8 mouse cellular contexts compared by ENCODE assay signal in genomic region chr16:35364063-35364428, GRCm38 (mm10). TPM values are rescaled to one million over a fixed set of nuclear protein-coding genes. Genes with fewer than 3 reads are reported as not detected.
DNase-seq lines count a peak whose midpoint lies in the region; ATAC-seq lines count a peak whose summit lies in the region.

No protein-coding gene starts in this region.

- DNase-seq in kidney, postnatal 14 days = no peak
- DNase-seq in midbrain, embryonic 14.5 days = no peak
- no peak for DNase-seq in frontal cortex, postnatal 36 days (ENCODE audit: low spot score in 2 of 2)
- no peak for DNase-seq in cerebellum, postnatal 36 days
- DNase-seq in frontal cortex, postnatal 14 days (ENCODE audit: low spot score in 2 of 2) = no peak

- H3K27me3 ChIP-seq in kidney, embryonic 15.5 days = no peaks in the 10 kb centered on the region
- no peaks in the 10 kb centered on the region for H3K27me3 ChIP-seq in hindbrain, embryonic 16.5 days (replicated peaks; ENCODE audit: control insufficient read depth, insufficient read depth, low read length)
- no peaks in the 10 kb centered on the region for H3K27me3 ChIP-seq in midbrain, embryonic 14.5 days (ENCODE audit: control insufficient read depth, insufficient read depth, low read length)

- ATAC-seq in kidney, embryonic 15.5 days (replicated peaks; ENCODE audit: low FRiP score) = no peak; the same call in 1 of the 2 replicates
- no peak; the same call in 1 of the 2 replicates for ATAC-seq in hindbrain, embryonic 16.5 days
- no peak for ATAC-seq in midbrain, embryonic 14.5 days (ENCODE audit: low FRiP score, low TSS enrichment)

- peaks cover 15% of the 10 kb centered on the region; the same call in 1 of the 2 replicates for H3K36me3 ChIP-seq in kidney, embryonic 15.5 days
- H3K36me3 ChIP-seq in hindbrain, embryonic 16.5 days (ENCODE audit: control insufficient read depth, insufficient read depth, low read length) = peaks cover 3% of the 10 kb centered on the region; the same call in 1 of the 2 replicates
- H3K36me3 ChIP-seq in midbrain, embryonic 14.5 days (ENCODE audit: control insufficient read depth, insufficient read depth, low read length) = 0 out of 2 replicates have a peak, but pooled peaks cover under 1% of the 10 kb centered on the region

- H3K4me1 ChIP-seq in kidney, embryonic 15.5 days = 0 out of 2 replicates have a peak, but pooled peaks cover 11% of the 10 kb centered on the region
- no peaks in the 10 kb centered on the region for H3K4me1 ChIP-seq in brown adipose tissue, adult 24 weeks (ENCODE audit: control insufficient read depth, insufficient read depth, insufficient read length, low read length)
- H3K4me1 ChIP-seq in hindbrain, embryonic 16.5 days (ENCODE audit: control insufficient read depth, insufficient read depth, low read depth, low read length) = peaks cover 4% of the 10 kb centered on the region
- 0 out of 2 replicates have a peak, but pooled peaks cover 6% of the 10 kb centered on the region for H3K4me1 ChIP-seq in midbrain, embryonic 14.5 days (ENCODE audit: control insufficient read depth, insufficient read depth, low read length)

- H3K9me3 ChIP-seq in kidney, embryonic 15.5 days (replicated peaks) = no peaks in the 10 kb centered on the region
- H3K9me3 ChIP-seq in hindbrain, embryonic 16.5 days (ENCODE audit: control insufficient read depth, low read length) = no peaks in the 10 kb centered on the region
- H3K9me3 ChIP-seq in midbrain, embryonic 14.5 days (ENCODE audit: control insufficient read depth, low read length) = no peaks in the 10 kb centered on the region

- H3K4me3 ChIP-seq in kidney, embryonic 15.5 days (replicated peaks) = peak overlapping the region; percentile 67
- H3K4me3 ChIP-seq in brown adipose tissue, adult 24 weeks (ENCODE audit: insufficient read depth, low read depth, low read length) = peak overlapping the region; percentile 93
- H3K4me3 ChIP-seq in hindbrain, embryonic 16.5 days (ENCODE audit: low read length) = peak overlapping the region; percentile 68
- peak overlapping the region; percentile 90 for H3K4me3 ChIP-seq in midbrain, embryonic 14.5 days (replicated peaks; ENCODE audit: low read depth, low read length)

- H3K4me2 ChIP-seq in kidney, embryonic 15.5 days = peak overlapping the region; percentile 73
- H3K4me2 ChIP-seq in hindbrain, embryonic 16.5 days (ENCODE audit: low read length) = peak overlapping the region; percentile 54
- peak overlapping the region; percentile 92 for H3K4me2 ChIP-seq in midbrain, embryonic 14.5 days (ENCODE audit: low read length)

- H3K27ac ChIP-seq in kidney, embryonic 15.5 days = peak overlapping the region; percentile 61; the same call in 1 of the 2 replicates
- H3K27ac ChIP-seq in brown adipose tissue, adult 24 weeks (replicated peaks; ENCODE audit: low read depth, low read length) = no peak overlapping the region
- H3K27ac ChIP-seq in hindbrain, embryonic 16.5 days (ENCODE audit: low read depth, low read length) = peak overlapping the region; percentile 68
- H3K27ac ChIP-seq in midbrain, embryonic 14.5 days (replicated peaks; ENCODE audit: low read depth, low read length) = peak overlapping the region; percentile 89

- 0 out of 2 replicates have a peak overlapping the region, but pooled peaks have one; percentile 14 for H3K9ac ChIP-seq in kidney, embryonic 15.5 days
- H3K9ac ChIP-seq in hindbrain, embryonic 16.5 days (ENCODE audit: low read depth, low read length) = peak overlapping the region; percentile 57
- peak overlapping the region; percentile 89 for H3K9ac ChIP-seq in midbrain, embryonic 14.5 days (replicated peaks; ENCODE audit: low read length)

- WGBS in kidney, embryonic 15.5 days = under 1% methylated on average over 7 of the region's 7 CpGs
- 1% methylated on average over 7 of the region's 7 CpGs for WGBS in hindbrain, embryonic 16.5 days
- WGBS in midbrain, embryonic 14.5 days = 0% methylated on average over 7 of the region's 7 CpGs

RNA-seq across cellular contexts. Expression of gene Sec22a, which starts 0.3 kb away (rescaled TPM):
- polyA plus RNA-seq in kidney, embryonic 15.5 days (2015; fragmentation: Nextera tagmentation; extraction: Ambion mirVana) = 48.9 and 51.8 TPM in 2 replicates
- 26.0 and 26.9 TPM in 2 replicates for polyA plus RNA-seq in brown adipose tissue, adult 24 weeks (2012; ENCODE audit: insufficient read depth, insufficient read length, missing spikeins)
- polyA plus RNA-seq in hindbrain, embryonic 16.5 days (2015; fragmentation: Nextera tagmentation; extraction: Ambion mirVana) = 37.3 and 38.3 TPM in 2 replicates
- polyA plus RNA-seq in midbrain, embryonic 14.5 days (2014; fragmentation: Nextera tagmentation; extraction: Ambion mirVana) = 43.0 and 45.3 TPM in 2 replicates

Comparison
In these comparisons a context has a peak if more than half of its experiments do, and no peak if none do; other contexts are left out.
1. H3K9ac ChIP-seq: peak in every context shown above with its lines; median percentile 89 in midbrain, embryonic 14.5 days; 57 in hindbrain, embryonic 16.5 days; 14 in kidney, embryonic 15.5 days.